Mouse (Mus musculus): ENCODE measurements around the gene B4galt1.

Gene B4galt1

DNA sequence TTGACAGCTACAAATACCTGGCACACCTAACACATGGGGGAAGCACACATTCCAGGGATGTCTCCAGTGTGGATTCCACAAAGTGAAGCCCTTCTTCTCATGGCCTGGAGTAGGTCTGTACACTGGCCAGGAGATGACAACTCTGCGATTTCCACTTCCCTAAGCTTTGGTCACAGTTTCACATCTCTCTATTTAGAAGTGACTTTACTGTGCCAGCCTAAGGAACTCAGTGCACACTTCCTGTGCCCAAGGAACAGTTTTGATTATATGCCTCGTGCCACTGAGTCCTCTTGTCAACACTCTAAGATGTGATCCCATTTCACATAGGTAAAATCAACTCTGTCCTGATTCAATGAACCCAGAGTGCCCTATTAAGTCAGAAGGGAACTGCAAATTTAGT is 13.4 kb downstream of the B4galt1 start:
- DNase-seq (ENCODE audit: low spot score in 2 of 2) = peak in 1 of 2 experiments; percentile 31

DNA sequence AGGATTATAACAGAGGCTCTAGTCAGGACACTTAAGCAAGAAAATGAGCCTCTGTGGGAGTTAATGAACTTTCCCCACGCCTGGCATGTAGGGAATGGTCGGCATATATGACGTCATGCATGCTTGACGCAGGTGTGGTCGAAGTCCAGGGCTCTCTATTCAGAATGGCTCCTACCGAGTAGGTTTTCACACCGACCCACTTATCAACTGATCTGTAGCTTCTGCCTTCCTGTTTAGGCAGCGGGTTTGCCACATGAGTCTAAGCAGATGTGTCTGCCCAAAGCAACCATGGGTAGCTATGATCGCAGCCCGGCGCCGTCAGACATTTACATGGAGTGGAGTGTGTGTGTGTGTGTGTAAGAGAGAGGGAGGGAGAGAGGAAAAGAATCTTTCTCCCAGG is 14.6 kb downstream of the B4galt1 start:
- DNase-seq (ENCODE audit: low spot score in 2 of 2) = peak; percentile 51 to 54

DNA sequence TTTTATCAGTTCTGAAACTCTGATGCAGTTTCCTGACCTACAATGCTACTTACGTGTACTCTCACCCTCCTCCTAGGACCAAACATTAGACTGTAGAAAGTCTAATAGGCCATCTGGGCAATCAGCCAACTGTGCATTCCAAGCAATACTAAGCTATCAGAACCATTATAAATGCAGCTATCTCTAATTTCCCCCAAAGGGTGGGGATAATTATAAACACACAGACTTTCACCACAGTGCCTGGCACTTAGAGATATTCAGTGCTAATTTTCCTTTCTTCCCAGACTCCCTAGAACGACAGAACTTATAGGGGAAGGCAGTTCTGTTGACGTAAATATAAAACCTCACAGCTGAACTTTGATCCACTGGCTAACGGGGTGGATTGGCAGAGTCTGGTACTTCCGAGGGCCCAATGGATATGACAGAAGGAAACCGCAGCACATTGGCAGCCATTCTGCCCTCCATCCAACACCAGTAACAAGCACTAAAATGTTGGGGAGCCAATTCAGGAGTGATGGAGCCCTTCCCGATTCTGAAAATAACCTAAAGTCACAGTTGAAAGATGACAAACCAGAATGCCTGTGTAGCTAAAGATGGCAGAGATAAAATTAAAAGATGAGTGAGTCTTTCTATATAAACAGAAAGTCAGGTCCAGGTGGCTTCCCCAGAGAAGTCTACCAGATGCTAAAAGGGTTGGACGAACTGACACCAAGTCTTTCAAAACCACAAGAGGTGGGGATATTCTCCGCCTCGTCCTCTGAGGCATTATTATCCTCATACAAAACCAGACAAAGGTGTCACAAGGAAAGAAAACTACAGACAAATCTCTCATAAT is 16.1 kb downstream of the B4galt1 start:
- no peak for DNase-seq (ENCODE audit: low spot score in 2 of 2)

DNA sequence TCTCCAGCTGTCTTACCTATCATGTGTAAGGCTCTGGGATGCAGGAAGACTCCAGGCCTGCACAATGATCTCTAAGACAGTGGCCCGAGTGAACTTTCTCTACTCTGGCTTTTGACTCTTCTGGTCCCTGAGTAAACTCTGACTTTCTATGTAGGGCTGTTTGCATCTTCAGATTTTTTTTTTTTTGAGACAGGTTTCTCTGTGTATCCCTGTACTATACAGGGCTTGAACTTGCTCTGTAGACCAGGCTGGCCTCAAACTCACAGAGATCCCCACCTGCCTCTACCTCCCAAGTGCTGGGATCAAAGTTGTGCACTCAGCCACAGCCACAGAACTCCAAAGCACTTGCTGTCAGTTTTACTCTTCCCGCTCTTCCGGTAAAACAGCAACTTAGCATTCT is 16.8 kb downstream of the B4galt1 start:
- DNase-seq (ENCODE audit: low spot score in 2 of 2) = no peak

DNA sequence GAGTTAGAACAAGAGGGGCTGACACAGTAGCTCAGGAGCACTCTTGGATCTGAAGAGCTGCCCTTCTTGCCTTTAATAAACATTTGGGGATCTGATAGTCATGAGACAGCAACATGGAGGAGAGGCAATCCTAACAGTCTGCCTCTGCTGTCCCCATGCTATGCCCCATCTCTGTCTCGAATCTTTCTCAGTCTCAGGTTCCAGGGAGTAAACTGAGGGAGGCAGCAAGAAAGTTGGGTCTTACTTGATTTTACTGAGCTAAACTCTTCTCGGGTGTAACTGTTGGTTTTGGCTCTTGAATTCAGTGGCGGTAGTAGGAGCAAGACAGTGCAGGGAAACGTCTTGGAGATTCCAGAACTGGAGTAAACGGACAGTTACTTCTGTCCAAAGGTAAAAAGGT is 18.9 kb downstream of the B4galt1 start:
- DNase-seq (ENCODE audit: low spot score in 2 of 2) = no peak

DNA sequence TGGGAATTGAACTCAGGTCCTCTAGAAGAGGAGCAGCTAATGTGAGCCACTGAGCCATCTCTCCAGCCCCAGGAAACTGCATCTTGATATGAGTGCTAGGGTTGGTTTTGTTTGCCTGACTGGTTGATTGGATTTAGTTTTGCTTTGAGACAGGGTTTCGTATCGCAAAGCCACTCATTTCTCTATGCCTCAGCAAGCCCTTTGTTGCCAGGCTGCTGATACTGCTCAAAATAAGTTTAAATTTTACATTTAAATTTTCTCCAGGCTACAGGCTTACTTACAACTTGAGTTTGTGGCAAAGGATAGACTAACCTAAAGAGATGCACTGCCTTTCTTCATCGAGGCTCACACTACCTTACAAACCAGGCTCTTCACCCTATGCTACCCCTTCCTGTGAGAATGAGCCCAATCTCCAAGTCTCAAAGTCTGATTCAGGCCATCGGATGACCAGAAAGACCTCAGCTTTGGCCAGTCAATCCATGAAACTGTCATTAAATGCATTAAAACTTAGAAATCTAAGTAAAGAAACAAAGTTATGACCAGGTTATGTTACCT is 19.5 kb downstream of the B4galt1 start:
- DNase-seq (ENCODE audit: low spot score in 2 of 2) = no peak

DNA sequence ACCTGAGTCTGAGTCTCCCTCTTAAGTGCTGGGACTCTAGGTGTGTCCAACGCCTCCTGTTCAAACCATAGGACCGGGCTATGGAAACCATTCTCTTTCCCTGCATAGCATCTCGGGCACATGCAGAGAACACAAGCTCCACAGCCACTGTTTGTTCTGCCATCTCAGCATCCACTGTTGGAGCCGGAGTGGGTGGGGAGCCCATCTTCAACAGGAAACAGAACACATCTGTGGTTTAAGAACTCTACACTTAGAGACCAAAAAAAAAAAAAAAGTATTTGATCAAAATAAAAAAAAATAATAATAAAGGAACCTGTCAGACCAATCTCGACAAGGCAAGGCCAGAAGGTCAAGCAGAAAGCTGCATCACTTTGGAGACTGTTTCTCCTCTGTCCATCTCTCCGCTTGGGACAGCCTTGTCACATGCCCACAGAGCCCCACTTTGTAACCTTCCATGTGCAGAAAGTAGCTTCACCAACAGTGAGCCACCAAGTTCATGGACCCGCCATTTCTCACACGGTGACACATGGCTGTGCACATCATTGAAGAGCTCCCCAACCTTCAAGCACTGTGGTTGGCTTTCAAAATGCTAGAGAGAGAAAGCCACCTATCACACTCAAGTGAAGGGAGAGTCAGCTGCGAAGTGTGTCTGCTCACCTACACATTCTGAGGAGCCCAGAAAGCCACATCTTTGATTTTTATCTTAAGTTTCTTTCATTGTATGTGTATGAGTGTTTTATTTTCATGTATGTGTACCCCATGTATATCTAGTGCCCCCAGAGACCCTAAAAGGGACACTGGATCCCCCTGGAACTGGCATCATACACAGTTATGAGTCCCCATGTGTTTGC is 20.2 kb downstream of the B4galt1 start:
- no peak for DNase-seq (ENCODE audit: low spot score in 2 of 2)

DNA sequence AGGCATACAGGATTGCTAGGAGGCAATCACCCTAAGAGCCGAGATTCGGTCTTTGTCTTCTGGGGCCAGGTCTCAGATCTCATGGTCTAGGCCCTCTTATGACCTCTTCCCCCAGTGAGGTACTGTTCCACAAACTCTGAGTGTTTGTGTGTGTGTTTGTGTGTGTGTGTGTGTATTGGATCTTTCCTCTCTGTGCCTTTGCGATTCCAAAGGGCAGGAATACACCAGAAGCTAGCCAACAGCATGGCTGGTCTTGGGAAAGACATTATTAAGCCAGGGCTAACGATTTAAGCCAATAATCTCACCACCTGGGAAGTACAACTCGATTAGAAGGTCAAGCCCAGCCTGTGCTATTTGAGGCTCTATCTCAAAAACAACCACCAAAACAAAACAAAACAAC is 23.3 kb downstream of the B4galt1 start:
- no peak for DNase-seq (ENCODE audit: low spot score in 2 of 2)

DNA sequence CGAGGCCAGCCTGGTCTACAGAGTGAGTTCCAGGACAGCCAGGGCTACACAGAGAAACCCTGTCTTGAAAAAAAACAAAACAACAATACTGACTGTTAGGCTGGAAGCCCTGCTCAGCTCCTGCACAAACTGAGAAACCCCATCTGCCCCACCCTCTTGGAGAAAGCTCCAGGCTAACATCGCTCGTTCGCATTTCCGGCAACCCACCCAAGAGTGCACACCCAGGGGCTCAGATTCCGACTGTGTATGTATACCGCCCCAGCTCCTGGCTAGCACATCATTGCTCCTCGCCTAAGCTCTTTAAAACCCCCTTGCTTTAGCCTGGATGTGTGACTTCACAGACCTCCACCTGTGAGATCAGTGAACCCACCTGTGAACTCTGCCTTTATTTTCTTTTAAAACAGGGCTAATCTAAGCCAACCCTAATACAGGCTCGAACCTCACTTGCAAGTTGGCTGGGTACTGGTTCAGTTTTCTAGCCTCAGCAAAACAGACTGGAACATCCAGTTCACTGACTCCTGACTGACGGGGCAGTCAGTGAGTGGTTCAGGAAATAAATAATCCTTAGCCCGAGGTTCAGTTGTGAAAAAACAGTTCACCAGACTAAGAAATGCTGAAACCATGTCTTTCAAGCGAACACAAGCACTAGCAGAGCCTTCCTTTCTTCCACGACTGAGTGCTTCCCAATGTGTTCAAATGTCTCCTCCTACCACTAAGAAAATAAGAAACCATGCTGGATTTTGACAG is 24.0 kb downstream of the B4galt1 start:
- no peak for DNase-seq (ENCODE audit: low spot score in 2 of 2)

DNA sequence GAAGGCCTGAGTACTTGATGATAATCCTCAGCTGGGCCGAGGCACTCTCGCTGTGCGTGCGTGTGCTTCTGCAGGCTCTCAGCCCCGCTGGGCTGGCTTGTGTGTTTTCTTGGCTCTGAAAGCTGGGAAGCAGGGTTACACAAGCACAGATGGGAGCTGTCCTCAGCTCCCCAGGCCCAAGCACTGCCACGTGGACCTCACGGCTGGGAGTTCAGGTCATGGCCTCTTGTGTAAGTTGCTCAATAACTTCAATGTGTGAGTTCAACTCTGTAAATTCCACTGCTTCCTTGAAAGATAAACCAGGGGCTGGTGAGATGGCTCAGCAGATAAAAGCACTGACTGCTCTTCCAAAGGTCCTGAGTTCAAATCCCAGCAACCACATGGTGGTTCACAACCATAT is 24.9 kb downstream of the B4galt1 start:
- DNase-seq (ENCODE audit: low spot score in 2 of 2) = no peak

DNA sequence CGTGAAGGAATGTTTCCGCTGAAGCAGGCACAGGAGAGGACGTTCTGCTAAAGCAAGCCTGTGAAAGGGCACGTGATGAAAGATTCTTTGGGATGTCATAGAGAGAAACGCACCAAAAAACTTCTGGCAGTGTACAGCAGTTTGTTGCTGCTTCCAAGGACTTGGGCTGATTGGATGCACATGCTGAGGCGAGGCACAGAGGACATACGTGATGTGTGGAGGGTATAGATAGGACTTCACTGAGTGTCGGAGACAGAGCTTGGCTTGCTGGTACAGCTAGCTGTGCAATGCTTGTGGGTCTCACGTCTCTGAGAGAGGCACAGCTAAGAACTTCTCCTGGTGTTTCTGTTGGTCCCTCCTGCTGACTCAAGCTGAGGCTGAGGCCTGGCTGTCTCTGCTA is 25.9 kb downstream of the B4galt1 start:
- DNase-seq (ENCODE audit: low spot score in 2 of 2) = no peak

DNA sequence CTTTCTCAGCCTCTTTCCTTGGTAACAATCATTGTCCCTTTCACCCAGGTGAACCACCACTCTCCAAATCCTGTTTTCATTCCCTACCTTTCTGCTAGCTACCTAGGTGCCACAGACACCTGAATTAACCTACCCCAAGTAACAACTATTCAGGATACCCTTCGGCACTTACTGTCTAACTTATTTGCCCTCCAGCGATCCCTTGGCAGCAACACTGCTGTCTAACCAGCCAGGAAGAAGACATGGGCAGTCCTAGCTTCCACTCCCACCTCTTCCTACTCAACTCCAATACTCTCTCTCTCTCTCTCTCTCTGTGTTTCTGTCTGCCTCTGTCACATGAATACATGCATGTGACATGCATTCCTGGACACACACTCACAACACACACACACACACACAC is 27.0 kb downstream of the B4galt1 start:
- DNase-seq (ENCODE audit: low spot score in 2 of 2) = no peak

DNA sequence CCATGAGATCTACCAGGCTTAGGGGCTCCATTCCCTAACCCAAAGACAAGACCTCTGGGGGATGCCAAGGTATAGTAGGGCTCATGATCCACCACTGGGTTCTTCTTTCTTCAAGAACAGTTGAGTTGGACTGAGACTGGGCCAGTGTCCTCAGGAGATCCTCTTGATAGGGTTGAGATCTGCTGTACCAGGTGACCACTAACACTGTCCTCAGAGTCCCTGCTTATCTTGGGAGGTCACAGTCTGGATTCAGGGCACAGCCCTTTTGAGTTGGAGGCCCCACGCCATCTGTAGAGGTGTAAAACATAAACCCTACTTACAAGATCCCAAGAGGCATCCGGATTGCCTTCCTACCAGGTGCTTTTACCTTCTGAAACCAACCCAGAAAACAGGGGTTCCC is 27.8 kb downstream of the B4galt1 start:
- DNase-seq (ENCODE audit: low spot score in 2 of 2) = no peak

DNA sequence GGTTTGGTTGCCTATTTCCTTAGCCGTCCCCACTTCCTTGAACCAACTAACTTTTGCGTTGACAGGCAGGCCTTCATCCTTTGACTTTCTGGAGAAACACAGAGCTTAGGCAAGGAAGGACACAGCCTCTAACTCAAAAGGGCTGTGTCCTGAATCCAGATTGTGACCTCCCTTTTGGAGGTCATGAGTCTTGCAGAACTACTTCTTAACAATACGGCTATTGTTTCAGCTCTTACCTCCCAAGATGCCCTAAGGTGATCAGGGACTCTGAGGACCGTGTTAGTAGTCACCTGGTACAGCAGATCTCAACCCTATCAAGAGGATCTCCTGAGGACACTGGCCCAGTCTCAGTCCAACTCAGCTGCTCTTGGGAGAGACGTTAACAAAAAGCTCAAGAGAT is 28.7 kb downstream of the B4galt1 start:
- no peak for DNase-seq (ENCODE audit: low spot score in 2 of 2)

DNA sequence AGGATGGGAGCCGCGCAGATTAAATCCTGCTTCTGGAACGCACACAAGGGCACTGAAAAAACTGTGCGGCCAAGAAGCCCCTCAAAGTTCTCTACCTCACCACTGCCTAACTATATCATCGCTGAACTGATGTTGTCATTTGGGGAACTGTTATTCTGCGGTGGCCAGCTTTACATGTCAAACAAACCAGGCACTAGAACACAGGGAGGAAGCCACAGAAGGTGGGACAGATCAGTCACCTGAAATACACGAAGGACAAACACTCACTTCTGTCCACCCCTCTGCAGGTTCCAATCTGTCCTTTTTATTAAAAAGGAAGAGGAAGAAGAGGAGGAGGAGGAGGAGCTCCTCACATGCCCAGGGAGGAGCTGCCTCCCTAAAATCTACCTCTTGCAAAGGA is 29.3 kb downstream of the B4galt1 start:
- DNase-seq (ENCODE audit: low spot score in 2 of 2) = no peak

DNA sequence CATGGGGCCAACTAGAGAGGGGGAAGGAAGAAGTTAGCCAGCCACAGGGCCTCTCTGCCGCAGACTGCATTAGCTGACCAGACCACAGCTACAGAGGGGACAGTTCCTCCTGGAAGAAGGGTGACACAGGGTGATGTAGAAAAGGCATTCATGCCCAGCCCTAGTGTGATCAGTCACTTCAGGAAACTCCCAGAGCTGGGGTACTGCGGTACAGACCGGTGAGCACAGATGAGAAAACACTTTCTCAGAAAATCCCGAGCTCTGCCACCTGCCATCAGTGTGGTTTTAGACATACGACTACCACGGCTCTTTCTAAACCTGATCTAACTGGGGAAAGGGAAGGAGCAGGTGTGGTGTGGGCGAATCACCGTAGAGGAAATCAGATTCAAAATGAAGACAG is 30.1 kb downstream of the B4galt1 start:
- peak in 1 of 2 experiments; percentile 19 for DNase-seq (ENCODE audit: low spot score in 2 of 2)

DNA sequence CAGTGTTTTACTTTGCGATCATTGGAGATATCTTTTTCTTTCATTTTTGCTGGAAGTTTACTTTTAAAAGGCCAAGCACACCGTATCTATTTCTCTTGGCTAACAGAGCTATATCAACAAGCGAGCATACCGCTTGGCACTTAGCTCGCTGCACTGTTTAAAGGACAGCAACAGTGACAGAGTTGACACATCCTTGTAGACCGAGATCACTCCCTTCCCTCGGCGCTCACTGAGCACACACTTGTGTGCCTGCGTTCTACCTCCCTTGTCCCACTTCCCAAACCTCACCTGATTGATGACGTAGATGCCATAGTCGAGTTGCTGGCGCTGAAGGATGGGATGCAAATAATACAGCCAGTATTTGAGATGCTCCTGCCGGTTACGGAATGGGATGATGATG is 30.7 kb downstream of the B4galt1 start:
- no peak for DNase-seq (ENCODE audit: low spot score in 2 of 2)

DNA sequence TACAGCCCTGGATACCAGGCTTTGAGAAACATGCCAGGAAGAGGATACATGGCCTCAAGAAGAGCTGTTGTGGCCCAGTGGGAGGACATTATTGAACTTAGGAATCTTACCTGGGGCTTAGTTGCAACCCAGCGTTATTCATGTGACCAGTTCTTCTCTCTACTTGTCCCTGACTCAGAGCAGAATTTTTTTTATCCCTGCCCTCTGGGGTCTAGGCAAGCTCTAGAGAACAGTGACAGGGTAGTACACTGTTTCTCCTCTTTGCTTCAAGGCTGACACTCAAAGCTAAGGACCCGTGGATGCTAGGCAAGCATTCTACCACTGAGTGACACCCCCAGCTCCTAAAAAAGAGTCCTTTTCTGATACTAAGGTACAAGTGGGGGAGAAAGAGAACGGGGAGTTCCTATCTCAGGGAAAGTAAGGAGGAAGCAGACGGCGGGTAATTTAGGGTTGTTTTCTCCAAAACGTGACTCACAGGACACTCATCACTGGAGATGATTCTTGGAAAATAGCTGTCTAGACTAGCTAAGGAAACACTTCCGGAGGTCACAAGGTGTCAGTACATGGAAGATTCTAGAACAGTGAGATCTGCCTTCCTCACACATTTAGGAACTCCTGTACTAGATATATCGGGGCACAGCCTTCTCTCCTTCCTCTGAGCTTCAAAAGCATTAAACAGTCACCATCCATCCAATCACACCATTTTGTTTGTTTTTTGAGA is 32.3 kb downstream of the B4galt1 start:
- no peak for DNase-seq (ENCODE audit: low spot score in 2 of 2)

DNA sequence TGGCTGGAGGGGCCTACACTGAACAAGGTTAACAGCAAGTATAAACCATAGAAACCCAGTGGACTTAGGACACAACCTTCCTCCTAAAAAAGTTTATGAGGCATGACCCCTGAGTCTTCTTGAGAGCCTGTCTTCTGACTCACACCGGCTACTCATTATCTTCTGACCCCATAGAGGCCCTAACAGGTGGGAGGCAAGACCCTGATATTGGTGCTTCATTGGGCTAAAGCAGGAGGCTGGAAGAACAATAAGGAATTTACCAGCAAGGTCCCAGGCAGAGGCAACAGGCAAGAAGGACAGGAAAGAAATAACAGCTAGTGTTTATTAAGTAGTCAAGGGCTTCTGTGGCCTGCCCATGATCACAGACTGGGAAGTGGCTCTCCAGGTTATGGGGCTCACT is 32.9 kb downstream of the B4galt1 start:
- DNase-seq (ENCODE audit: low spot score in 2 of 2) = no peak

DNA sequence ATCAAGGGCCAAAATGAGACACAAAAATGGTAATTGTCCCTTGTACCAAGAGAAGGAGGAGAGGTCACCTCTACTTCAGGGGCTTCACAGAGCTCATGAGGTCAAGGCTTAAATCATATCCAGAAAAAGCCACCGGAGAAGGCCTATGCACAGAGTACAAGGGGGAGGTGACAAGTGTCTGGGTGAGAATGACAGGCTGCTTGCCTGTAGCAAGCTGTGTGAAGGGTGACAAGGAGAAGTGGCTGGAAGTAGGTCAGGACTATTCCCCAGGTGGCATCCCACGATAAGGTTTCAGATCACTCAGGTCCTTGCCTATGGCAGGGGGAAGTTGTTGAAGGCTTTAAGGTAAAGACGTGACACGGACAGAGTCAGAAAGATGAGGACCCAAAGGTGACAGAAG is 33.8 kb downstream of the B4galt1 start:
- no peak for DNase-seq (ENCODE audit: low spot score in 2 of 2)

DNA sequence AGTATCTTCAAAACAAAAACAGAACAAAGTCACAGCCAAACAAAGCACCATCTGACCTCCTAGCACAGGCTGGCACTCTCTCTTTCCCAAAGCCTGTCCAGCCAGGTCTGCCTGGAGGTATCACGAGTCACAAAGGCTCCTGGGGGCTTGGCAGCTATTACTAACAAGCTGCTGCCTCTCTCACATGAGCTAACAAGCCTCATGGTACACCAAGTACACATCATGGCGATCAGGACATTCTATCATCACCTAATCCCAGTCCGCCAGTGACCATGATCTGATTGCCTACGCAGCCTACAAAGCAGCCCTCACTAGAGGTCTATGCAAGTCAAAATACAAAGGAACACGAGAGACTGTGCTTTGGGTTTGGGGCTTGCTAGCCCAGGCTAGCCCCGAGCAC is 34.7 kb downstream of the B4galt1 start:
- DNase-seq (ENCODE audit: low spot score in 2 of 2) = no peak

Data from spleen, postnatal 36 days (tissue).